Mouse (Mus musculus) myocyte (in vitro differentiated cells): ENCODE data around the gene Mgat4d.

Experiments used
- CEBPB ChIP-seq: IDR thresholded peaks from 2 replicates; pipeline ENCODE4 v1.6.1; 2011; ENCODE audit warnings: mild to moderate bottlenecking, moderate library complexity; ENCODE audit not compliant: poor library complexity, insufficient read depth, severe bottlenecking
- E2F4 ChIP-seq: IDR thresholded peaks from one replicate; pipeline ENCODE4 v1.6.1; 2011; ENCODE audit warnings: mild to moderate bottlenecking, control low read depth, moderate library complexity; ENCODE audit not compliant: insufficient read depth
- MAX ChIP-seq: IDR thresholded peaks from one replicate; pipeline ENCODE4 v1.6.1; 2011; ENCODE audit warnings: low read depth, mild to moderate bottlenecking, control low read depth
- MYOD1 ChIP-seq, 3 experiments: IDR thresholded peaks; one replicate each; pipeline ENCODE4 v1.6.1; 2011; ENCODE audit warnings: control low read depth in 2 of 3, low read depth in 2 of 3, mild to moderate bottlenecking in 2 of 3, moderate library complexity in 1 of 3; ENCODE audit not compliant: insufficient read length in 2 of 3, control insufficient read depth in 1 of 3
- MYOG ChIP-seq, 3 experiments: IDR thresholded peaks; one replicate each; pipeline ENCODE4 v1.6.1; 2011; ENCODE audit warnings: control low read depth in 2 of 3, low read depth in 2 of 3, mild to moderate bottlenecking in 2 of 3; ENCODE audit not compliant: insufficient read length in 2 of 3, control insufficient read depth in 1 of 3, insufficient read depth in 1 of 3
- POLR2A ChIP-seq: IDR thresholded peaks from one replicate; pipeline ENCODE4 v1.6.1; 2011; ENCODE audit warnings: low read depth, mild to moderate bottlenecking, control low read depth, moderate library complexity; ENCODE audit not compliant: insufficient read length
- POLR2AphosphoS2 ChIP-seq: IDR thresholded peaks from one replicate; pipeline ENCODE4 v1.6.1; 2011; ENCODE audit warnings: low read depth, control low read depth; ENCODE audit not compliant: insufficient read length
- REST ChIP-seq: IDR thresholded peaks from one replicate; pipeline ENCODE4 v1.6.1; 2011; ENCODE audit warnings: mild to moderate bottlenecking, control low read depth, moderate library complexity; ENCODE audit not compliant: insufficient read depth, insufficient read length
- SRF ChIP-seq: IDR thresholded peaks from one replicate; pipeline ENCODE4 v1.6.1; 2011; ENCODE audit warnings: low read depth; ENCODE audit not compliant: control insufficient read depth, insufficient read length
- TCF12 ChIP-seq: IDR thresholded peaks from one replicate; pipeline ENCODE4 v1.6.1; 2011; ENCODE audit warnings: mild to moderate bottlenecking, control low read depth; ENCODE audit not compliant: poor library complexity, insufficient read depth, severe bottlenecking
- TCF3 ChIP-seq: IDR thresholded peaks from one replicate; pipeline ENCODE4 v1.6.1; 2011; ENCODE audit warnings: low read depth, control low read depth; ENCODE audit not compliant: insufficient read length
- USF1 ChIP-seq: IDR thresholded peaks from one replicate; pipeline ENCODE4 v1.6.1; 2011; ENCODE audit warnings: low read depth, mild to moderate bottlenecking, control low read depth, moderate library complexity

DNA sequence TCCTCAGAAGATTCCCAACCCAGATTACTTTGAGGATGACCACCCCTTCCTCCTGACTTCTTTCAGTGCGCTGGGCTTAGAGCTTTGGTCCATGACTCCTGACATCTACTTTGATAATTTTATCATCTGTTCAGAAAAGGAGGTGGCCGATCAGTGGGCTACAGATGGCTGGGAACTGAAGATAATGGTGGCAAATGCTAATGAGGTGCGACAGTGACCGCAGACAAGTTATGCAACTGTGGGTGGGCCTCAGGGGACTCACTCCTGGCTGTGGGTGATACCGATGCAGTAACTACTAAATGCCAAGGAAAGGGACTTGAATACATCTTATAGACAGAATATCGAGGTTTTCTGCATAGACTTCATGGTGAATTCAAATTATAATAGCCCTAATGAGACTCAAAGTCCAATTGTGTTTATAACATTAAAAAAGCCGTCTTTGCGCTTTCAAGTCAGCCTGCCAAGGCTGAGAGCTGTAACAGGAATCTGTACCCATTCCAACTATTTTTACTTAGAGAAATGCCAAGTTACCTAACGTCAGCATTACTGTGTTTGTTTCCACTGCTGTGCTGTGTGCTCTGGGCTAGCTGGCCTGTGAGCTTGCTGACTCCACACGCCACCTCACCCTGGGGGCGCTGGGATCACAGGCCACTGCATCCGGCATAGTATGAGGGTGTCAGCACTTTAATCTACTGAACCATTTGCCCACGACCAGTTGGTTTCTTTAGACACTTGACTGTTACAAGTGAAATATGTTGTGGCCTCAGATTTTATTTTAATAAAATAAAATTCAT is 75.0 kb downstream of the Mgat4d start:
- TF ChIP-seq POLR2A (no peak), MYOD1 (IDR thresholded peaks at IDR 0.05; ENCODE audit: control insufficient read depth in 1 of 3, insufficient read length in 2 of 3, low read depth in 2 of 3) (no peak), SRF (no peak), MYOG (IDR thresholded peaks at IDR 0.05; ENCODE audit: control insufficient read depth in 1 of 3, insufficient read depth in 1 of 3, insufficient read length in 2 of 3, low read depth in 2 of 3) (no peak), CEBPB (no peak), E2F4 (no peak), REST (no peak), MAX (no peak), POLR2AphosphoS2 (no peak), TCF3 (no peak), USF1 (no peak), TCF12 (no peak)
